Mouse (Mus musculus) E14TG2a.4 (cell line): ENCODE results near the gene Armcx1.

Experiments used
- CTCF ChIP-seq: conservative IDR thresholded peaks from 2 replicates; pipeline ENCODE4 v1.5.1; 2014; ENCODE audit warnings: low read length
- NANOG ChIP-seq: IDR thresholded peaks from 2 replicates; pipeline ENCODE4 v1.6.1; 2014; ENCODE audit warnings: borderline replicate concordance, low read length, mixed read lengths
- POU5F1 ChIP-seq: IDR thresholded peaks from 2 replicates; pipeline ENCODE4 v1.6.1; 2014; ENCODE audit warnings: low read length, borderline replicate concordance

DNA sequence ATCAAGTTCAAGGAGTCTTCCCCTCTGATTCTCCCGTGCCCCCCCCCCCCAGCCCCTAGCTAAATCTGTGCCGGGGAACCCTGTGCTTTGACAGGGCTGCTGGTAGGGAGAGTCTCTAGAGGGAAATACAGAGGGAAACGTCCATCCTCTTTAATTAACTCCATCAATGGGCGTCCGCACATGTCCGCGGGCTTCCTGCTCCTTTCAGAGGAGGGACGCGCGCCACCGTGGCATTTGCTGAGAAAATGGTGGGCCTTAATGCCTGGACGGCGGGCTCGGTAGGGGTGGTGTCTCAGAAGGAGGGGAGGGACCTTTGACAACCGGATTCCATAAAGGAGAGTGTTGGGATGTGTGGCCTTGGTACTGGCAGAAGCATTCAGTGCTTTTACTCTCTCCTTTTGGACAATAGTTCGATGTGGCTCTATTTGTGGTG, 31.0 kb upstream of the Armcx1 start:
- TF ChIP-seq CTCF (no peak), NANOG (no peak), POU5F1 (no peak)
